Mouse (Mus musculus): ENCODE data around the gene Ceacam10. TPM values are rescaled to one million over a fixed set of nuclear protein-coding genes. Genes with fewer than 3 reads are reported as not detected.

Gene Ceacam10
- polyA plus RNA-seq, 1 experiment from 2014 or later: 0.24 TPM

GRCm38 (mm10) chr7:24827181-24827580 lies 50.2 kb downstream of the Ceacam10 start:
- ATAC-seq: no peak
- Histone ChIP-seq H3K4me3 (ENCODE audit: low read depth, low read length) (no peak overlapping the region), H3K4me2 (ENCODE audit: low read length) (no peak overlapping the region), H3K9me3 (replicated peaks; ENCODE audit: control insufficient read depth, low read length, poor library complexity, severe bottlenecking) (0 out of 2 replicates have a peak, but pooled peaks cover 2% of the 10 kb centered on the region), H3K4me1 (ENCODE audit: control insufficient read depth, insufficient read depth, low read length) (no peaks in the 10 kb centered on the region), H3K36me3 (ENCODE audit: control insufficient read depth, insufficient read depth, low read length) (no peaks in the 10 kb centered on the region), H3K27ac (ENCODE audit: low read length) (no peak overlapping the region), H3K27me3 (ENCODE audit: control insufficient read depth, insufficient read depth, low read depth, low read length) (no peaks in the 10 kb centered on the region), H3K9ac (ENCODE audit: low read depth, low read length) (no peak overlapping the region)
- 93% methylated on average over 4 of the region's 4 CpGs for WGBS

Other genes starting within 250 kb of the Ceacam10 start
- gene Irgq, start 246.5 kb upstream of the Ceacam10 start, polyA plus RNA-seq (2015; fragmentation: Nextera tagmentation; extraction: Ambion mirVana): 26.3 and 26.9 TPM in 2 replicates
- not detected in 2 replicates for gene Pinlyp, start 231.1 kb upstream of the Ceacam10 start, polyA plus RNA-seq (2015; fragmentation: Nextera tagmentation; extraction: Ambion mirVana)
- 66.1 and 66.9 TPM in 2 replicates for gene Xrcc1, start 230.9 kb upstream of the Ceacam10 start, polyA plus RNA-seq (2015; fragmentation: Nextera tagmentation; extraction: Ambion mirVana)
- gene Ethe1, start 189.7 kb upstream of the Ceacam10 start, polyA plus RNA-seq (2015; fragmentation: Nextera tagmentation; extraction: Ambion mirVana): 26.5 and 30.7 TPM in 2 replicates
- gene Zfp575, start 189.6 kb upstream of the Ceacam10 start, polyA plus RNA-seq (2015; fragmentation: Nextera tagmentation; extraction: Ambion mirVana): 18.2 and 20.9 TPM in 2 replicates
- not detected in 2 replicates for gene Phldb3, start 166.4 kb upstream of the Ceacam10 start, polyA plus RNA-seq (2015; fragmentation: Nextera tagmentation; extraction: Ambion mirVana)
- 0.36 and 0.45 TPM in 2 replicates for gene Lypd3, start 140.7 kb upstream of the Ceacam10 start, polyA plus RNA-seq (2015; fragmentation: Nextera tagmentation; extraction: Ambion mirVana)
- not detected in 2 replicates for gene Tex101, start 100.5 kb upstream of the Ceacam10 start, polyA plus RNA-seq (2015; fragmentation: Nextera tagmentation; extraction: Ambion mirVana)
- gene BC049730, start 68.0 kb upstream of the Ceacam10 start, polyA plus RNA-seq (2015; fragmentation: Nextera tagmentation; extraction: Ambion mirVana): not detected in 2 replicates
- not detected in 2 replicates for gene Gm4763, start 50.3 kb upstream of the Ceacam10 start, polyA plus RNA-seq (2015; fragmentation: Nextera tagmentation; extraction: Ambion mirVana)
- gene Cd177, start 16.9 kb upstream of the Ceacam10 start, polyA plus RNA-seq (2015; fragmentation: Nextera tagmentation; extraction: Ambion mirVana): 0.46 and 0.62 TPM in 2 replicates
- gene Gm9844, start 85.0 kb downstream of the Ceacam10 start, polyA plus RNA-seq (2015; fragmentation: Nextera tagmentation; extraction: Ambion mirVana): 27.8 and 28.6 TPM in 2 replicates
- gene Lypd4, start 92.7 kb downstream of the Ceacam10 start, polyA plus RNA-seq (2015; fragmentation: Nextera tagmentation; extraction: Ambion mirVana): 0.26 TPM in 1 of 2 replicates, not detected in the other
- gene Dmrtc2, start 92.9 kb downstream of the Ceacam10 start, polyA plus RNA-seq (2015; fragmentation: Nextera tagmentation; extraction: Ambion mirVana): 0.25 TPM in 1 of 2 replicates, not detected in the other
- gene Rps19, start 107.2 kb downstream of the Ceacam10 start, polyA plus RNA-seq (2015; fragmentation: Nextera tagmentation; extraction: Ambion mirVana): 968 and 1,058 TPM in 2 replicates
- gene Cd79a, start 120.2 kb downstream of the Ceacam10 start, polyA plus RNA-seq (2015; fragmentation: Nextera tagmentation; extraction: Ambion mirVana): 0.29 and 0.47 TPM in 2 replicates
- gene Arhgef1, start 125.7 kb downstream of the Ceacam10 start, polyA plus RNA-seq (2015; fragmentation: Nextera tagmentation; extraction: Ambion mirVana): 52.2 and 53.0 TPM in 2 replicates
- gene Gm4881, start 167.3 kb downstream of the Ceacam10 start, polyA plus RNA-seq (2015; fragmentation: Nextera tagmentation; extraction: Ambion mirVana): 3.8 and 4.5 TPM in 2 replicates
- 288 and 310 TPM in 2 replicates for gene Rabac1, start 195.5 kb downstream of the Ceacam10 start, polyA plus RNA-seq (2015; fragmentation: Nextera tagmentation; extraction: Ambion mirVana)
- gene Atp1a3, start 228.8 kb downstream of the Ceacam10 start, polyA plus RNA-seq (2015; fragmentation: Nextera tagmentation; extraction: Ambion mirVana): 447 and 557 TPM in 2 replicates